Mouse (Mus musculus): ENCODE measurements at regions not wholly inside any gene's neighbourhood (a gene's known extent, or its start where the extent isn't known, plus 50 kb on each side); places are given as distances from the start of the nearest gene placed in this dataset.

- TF ChIP-seq POU5F1 (IDR thresholded peaks at IDR 0.05; ENCODE audit: borderline replicate concordance, low read length), result no peak
- TF ChIP-seq CTCF (conservative IDR thresholded peaks at IDR 0.05; ENCODE audit: low read length), result no peak
- no peak for TF ChIP-seq NANOG (IDR thresholded peaks at IDR 0.05; ENCODE audit: borderline replicate concordance, low read length)
Measured at GRCm38 (mm10) chr5:51873571-51873970, 306.0 kb upstream of the Ppargc1a start.

All from E14TG2a.4 (cell line).